Mouse (Mus musculus): ENCODE results near the gene Stard3nl.
"Not testable (repeated sequence)": the region's sequence is repeated elsewhere in the genome, so short reads cannot be mapped to it uniquely, and the experiment has no call there.

Gene Stard3nl

GRCm38 (mm10) chr13:19381112-19381828 is 14.3 kb downstream of the Stard3nl start:
- no peak for DNase-seq

GRCm38 (mm10) chr13:19379313-19379712 is 16.3 kb downstream of the Stard3nl start:
- no peak for DNase-seq

- DNase-seq = no peak
Observed at GRCm38 (mm10) chr13:19372133-19372729, 23.4 kb downstream of the Stard3nl start.

DNA sequence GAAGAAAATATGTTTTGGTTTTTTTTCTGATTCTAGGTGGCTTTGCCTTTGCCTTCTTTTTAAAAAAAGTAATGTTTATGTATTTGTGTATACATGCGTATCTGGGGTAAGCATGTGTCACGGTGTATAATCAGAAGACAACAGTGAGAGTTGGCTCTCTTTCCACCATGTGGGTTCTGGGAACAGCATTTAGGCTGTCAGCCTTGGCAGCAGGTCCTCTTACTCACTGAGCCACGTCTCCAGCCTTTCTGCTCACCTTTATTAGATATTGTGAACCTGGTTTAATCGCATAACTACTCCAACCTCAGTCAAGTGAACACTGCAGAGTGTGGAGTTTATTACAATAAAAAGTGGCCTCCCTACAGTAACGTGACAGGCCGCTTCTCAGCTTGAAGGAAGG is 26.8 kb downstream of the Stard3nl start:
- DNase-seq = no peak

- DNase-seq = no peak
Observed at GRCm38 (mm10) chr13:19367536-19367935, 28.1 kb downstream of the Stard3nl start.

DNA sequence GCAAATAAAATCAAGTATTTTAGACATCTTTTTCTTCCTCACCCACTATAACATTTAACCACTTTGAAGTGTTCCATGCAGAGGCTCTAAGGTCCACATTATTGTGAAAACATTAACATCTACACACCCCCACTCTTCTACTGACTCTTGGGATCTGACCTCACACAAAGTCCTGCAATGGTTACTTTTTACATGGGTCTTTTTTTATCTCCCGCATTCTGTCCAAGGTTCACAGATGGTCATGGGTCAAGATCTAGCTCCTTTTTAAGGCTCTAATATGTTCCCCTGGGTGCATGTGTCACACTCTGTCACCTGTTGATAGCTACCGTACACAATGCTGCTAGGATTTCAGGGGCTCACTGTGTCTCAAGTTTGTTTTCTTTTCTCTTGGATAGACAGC is 28.7 kb downstream of the Stard3nl start:
- no peak for DNase-seq

DNA sequence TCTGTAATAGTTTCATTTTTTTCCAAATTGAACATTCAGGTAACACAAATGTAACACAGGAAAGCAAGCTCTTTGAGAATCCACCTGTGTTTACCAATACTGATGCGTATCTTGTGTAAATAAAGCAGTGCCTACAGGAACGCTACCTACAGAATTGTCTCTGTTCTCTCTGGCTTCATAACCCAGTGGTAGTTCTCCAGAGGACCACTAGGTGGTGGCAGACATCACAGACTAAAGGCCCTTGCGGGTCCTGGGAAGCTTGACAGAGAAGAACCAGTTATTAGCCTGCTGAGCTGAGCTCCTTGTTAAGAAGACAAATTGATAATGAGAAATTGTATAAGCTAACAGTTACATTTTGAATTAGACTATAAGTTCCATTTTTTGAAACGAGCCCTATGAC is 30.0 kb downstream of the Stard3nl start:
- DNase-seq = peak; percentile 62 to 69

- peak; percentile 67 to 71 for DNase-seq
Observed at GRCm38 (mm10) chr13:19364245-19364772, 31.3 kb downstream of the Stard3nl start.

DNA sequence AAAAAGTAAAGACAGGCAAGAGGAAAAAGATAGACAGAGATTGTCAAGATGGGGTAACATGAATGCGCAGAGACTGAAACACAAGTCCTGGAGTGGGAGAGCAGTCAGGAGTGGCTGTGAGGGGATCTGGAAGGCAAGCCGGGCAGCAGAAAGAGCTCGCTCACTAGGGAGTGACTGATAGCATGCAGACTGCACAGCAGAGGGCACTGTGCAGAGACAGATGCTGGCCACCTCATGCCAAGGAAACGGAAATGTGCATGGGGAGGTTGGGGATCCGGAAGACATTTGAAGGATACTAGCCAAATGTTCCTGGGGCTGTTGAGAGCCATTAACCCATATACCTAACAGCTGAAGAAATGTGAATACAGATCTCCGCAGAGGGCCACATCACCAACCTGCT is 33.2 kb downstream of the Stard3nl start:
- no peak for DNase-seq

DNA sequence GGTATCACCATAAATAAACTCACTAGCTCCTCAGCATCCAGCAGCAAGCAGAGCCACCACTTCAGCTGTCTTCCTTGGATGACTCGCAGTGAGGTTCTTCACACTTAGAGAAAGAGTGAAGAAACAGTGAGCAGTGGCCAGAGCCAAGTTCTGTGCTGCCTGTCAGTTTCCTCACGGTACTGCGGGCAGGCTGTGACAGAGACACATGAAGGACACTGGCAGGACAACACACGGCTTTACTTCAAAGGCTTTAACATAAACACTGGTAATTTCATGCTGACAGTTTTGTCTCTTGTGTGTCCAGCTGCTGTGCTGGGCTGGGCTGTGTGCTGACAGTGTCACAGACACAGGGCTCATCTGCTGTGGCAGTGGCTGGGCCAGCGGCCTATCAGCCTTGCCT is 37.6 kb downstream of the Stard3nl start:
- no peak for DNase-seq

- no peak for DNase-seq
Observed at GRCm38 (mm10) chr13:19357301-19357700, 38.3 kb downstream of the Stard3nl start.

- no peak for DNase-seq
Observed at GRCm38 (mm10) chr13:19356720-19357119, 38.9 kb downstream of the Stard3nl start.

DNA sequence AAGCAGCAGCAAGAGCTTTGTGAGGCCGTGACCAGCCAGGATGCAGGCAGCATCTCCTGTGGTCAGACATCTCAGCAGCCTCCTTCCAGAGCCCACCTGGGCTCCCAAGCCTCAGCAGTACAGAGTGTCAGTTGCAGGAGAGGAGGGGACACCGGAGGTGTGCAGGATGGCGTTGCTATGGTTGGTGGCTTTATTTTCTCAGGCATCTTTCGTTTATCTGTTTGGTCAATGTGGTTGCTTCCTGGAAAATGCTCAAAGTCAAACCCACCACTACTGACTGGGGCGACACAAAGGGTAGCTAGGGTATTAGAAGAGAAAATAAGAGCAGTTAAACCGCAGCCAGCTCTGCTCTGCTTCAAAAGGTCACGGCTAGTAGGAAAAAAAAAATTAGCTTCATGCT is 39.5 kb downstream of the Stard3nl start:
- DNase-seq = no peak

- no peak for DNase-seq
Observed at GRCm38 (mm10) chr13:19352795-19353194, 42.8 kb downstream of the Stard3nl start.

DNA sequence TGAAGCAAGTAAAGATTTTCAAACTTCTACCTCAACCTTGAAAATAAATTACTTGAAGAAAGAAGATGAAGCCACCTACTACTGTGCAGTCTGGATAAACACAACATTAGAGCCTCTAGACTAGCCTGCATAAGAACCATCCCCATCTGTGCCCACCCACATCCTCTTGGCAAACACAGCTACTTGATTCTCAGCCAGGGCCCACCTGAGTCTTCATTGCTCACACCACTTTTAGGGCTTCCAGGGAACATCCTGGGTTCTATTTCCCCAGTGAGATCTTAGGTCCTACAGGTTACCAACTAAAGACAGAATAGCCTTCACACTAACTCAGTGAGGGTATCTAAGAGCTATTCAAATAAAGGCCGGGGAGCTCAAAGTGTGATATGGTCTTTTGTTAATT is 55.2 kb downstream of the Stard3nl start:
- DNase-seq = not testable (repeated sequence)

DNA sequence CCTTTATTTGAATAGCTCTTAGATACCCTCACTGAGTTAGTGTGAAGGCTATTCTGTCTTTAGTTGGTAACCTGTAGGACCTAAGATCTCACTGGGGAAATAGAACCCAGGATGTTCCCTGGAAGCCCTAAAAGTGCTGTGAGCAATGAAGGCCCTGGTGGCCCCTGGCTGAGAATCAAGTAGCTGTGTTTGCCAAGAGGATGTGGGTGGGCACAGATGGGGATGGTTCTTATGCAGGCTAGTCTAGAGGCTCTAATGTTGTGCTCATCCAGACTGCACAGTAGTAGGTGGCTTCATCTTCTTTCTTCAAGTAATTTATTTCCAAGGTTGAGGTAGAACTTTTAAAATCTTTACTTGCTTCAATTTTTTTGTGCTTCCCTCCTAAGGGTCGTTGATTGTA is 59.3 kb downstream of the Stard3nl start:
- DNase-seq = not testable (repeated sequence)
